Mouse (Mus musculus) heart, postnatal 0 days (tissue): ENCODE measurements around the gene Fam216b.

Source experiments
- CTCF ChIP-seq: IDR thresholded peaks from 2 replicates; pipeline ENCODE4 v1.5.1; 2016; ENCODE audit warnings: antibody characterized with exemption, control low read depth, low read depth
- EP300 ChIP-seq: IDR thresholded peaks from 2 replicates; pipeline ENCODE4 v1.6.1; 2016; ENCODE audit warnings: antibody characterized with exemption, low read depth

- TF ChIP-seq CTCF (no peak), EP300 (no peak)
These were observed 45.7 kb downstream of the Fam216b start for GRCm38 (mm10) chr14:78043079-78043478.
